ENCODE assay signal across 8 mouse cellular contexts in genomic region chr2:132846407-132847358, GRCm38 (mm10). TPM values are rescaled to one million over a fixed set of nuclear protein-coding genes. Genes with fewer than 3 reads are reported as not detected.
DNase-seq lines count a peak whose midpoint lies in the region; ATAC-seq and TF ChIP-seq lines count a peak whose summit lies in the region.

TSS of gene Crls1 (plus strand) at chr2:132846666.

- H3K4me1 ChIP-seq in erythroblast, embryonic 14.5 days (ENCODE audit: control insufficient read depth) = peaks cover 44% of the 10 kb centered on the region
- peaks cover 12% of the 10 kb centered on the region for H3K4me1 ChIP-seq in heart, embryonic 11.5 days (ENCODE audit: control insufficient read depth, insufficient read depth, low read length)
- peaks cover 11% of the 10 kb centered on the region for H3K4me1 ChIP-seq in kidney, embryonic 16.5 days (ENCODE audit: insufficient read depth, low read length)
- peaks cover 10% of the 10 kb centered on the region for H3K4me1 ChIP-seq in liver, adult 2 months (ENCODE audit: control insufficient read depth, insufficient read depth, low read length)

- peaks cover 50% of the 10 kb centered on the region for H3K79me2 ChIP-seq in C2C12 (ENCODE audit: control insufficient read depth, insufficient read depth)
- H3K79me2 ChIP-seq in liver, adult 2 months (ENCODE audit: control insufficient read depth, insufficient read depth, low read length) = peaks cover 10% of the 10 kb centered on the region; the same call in 1 of the 2 replicates
- H3K79me2 ChIP-seq in myocyte (ENCODE audit: control insufficient read depth, insufficient read depth) = peaks cover 43% of the 10 kb centered on the region

- H3K79me3 ChIP-seq in C2C12 (ENCODE audit: low read depth) = peaks cover 19% of the 10 kb centered on the region

- H3K4me3 ChIP-seq in C2C12 (ENCODE audit: insufficient read depth, poor library complexity, severe bottlenecking) = peak within 1 kb of the TSS; percentile 79
- peak within 1 kb of the TSS; percentile 93 for H3K4me3 ChIP-seq in erythroblast, embryonic 14.5 days (replicated peaks)
- peak within 1 kb of the TSS; percentile 91 for H3K4me3 ChIP-seq in heart, embryonic 11.5 days (ENCODE audit: low read depth, low read length)
- H3K4me3 ChIP-seq in kidney, embryonic 16.5 days (ENCODE audit: low read length) = peak within 1 kb of the TSS; percentile 96
- H3K4me3 ChIP-seq in liver, adult 2 months (ENCODE audit: insufficient read depth, low read depth, low read length) = peak within 1 kb of the TSS; percentile 89
- peak within 1 kb of the TSS; percentile 89 for H3K4me3 ChIP-seq in myocyte

- ATAC-seq in heart, embryonic 11.5 days (replicated peaks; ENCODE audit: insufficient number of reproducible peaks, low FRiP score, low TSS enrichment) = peak; percentile 84
- ATAC-seq in kidney, embryonic 16.5 days (ENCODE audit: low FRiP score, low TSS enrichment) = peak; percentile 94

- H3K36me3 ChIP-seq in C2C12 (ENCODE audit: control insufficient read depth, insufficient read depth) (peaks cover 31% of the 10 kb centered on the region), myocyte (ENCODE audit: control insufficient read depth, insufficient read depth) (peaks cover 20% of the 10 kb centered on the region)
- H3K36me3 ChIP-seq in erythroblast, embryonic 14.5 days (ENCODE audit: control insufficient read depth) = peaks cover 34% of the 10 kb centered on the region
- no peaks in the 10 kb centered on the region for H3K36me3 ChIP-seq in heart, embryonic 11.5 days (ENCODE audit: control insufficient read depth, insufficient read depth, low read length)
- H3K36me3 ChIP-seq in kidney, embryonic 16.5 days (ENCODE audit: insufficient read depth, low read length) = 0 out of 2 replicates have a peak, but pooled peaks cover 3% of the 10 kb centered on the region
- peaks cover 12% of the 10 kb centered on the region; the same call in 1 of the 2 replicates for H3K36me3 ChIP-seq in liver, adult 2 months (ENCODE audit: control insufficient read depth, insufficient read depth, low read length)
- H3K36me3 ChIP-seq in splenic B cell, adult 2 months (ENCODE audit: control insufficient read depth, insufficient read depth, low read length, poor library complexity, severe bottlenecking) = no peaks in the 10 kb centered on the region; the same call in 1 of the 2 replicates

- H3K9ac ChIP-seq in heart, embryonic 11.5 days (ENCODE audit: low read depth, low read length) = peak within 1 kb of the TSS; percentile 89
- peak within 1 kb of the TSS; percentile 89 for H3K9ac ChIP-seq in kidney, embryonic 16.5 days (replicated peaks; ENCODE audit: low read length)
- H3K9ac ChIP-seq in liver, adult 2 months (ENCODE audit: low read depth, low read length) = peak within 1 kb of the TSS; percentile 100

- H3K9me3 ChIP-seq in erythroblast, embryonic 14.5 days (ENCODE audit: control insufficient read depth, low read length) = no peaks in the 10 kb centered on the region
- no peaks in the 10 kb centered on the region for H3K9me3 ChIP-seq in heart, embryonic 11.5 days (replicated peaks; ENCODE audit: control insufficient read depth, low read length)
- H3K9me3 ChIP-seq in kidney, embryonic 16.5 days (ENCODE audit: low read length) = no peaks in the 10 kb centered on the region

- peak; percentile 96 for TF ChIP-seq CTCF in C2C12 (IDR thresholded peaks at IDR 0.05; ENCODE audit: control insufficient read depth, insufficient read depth, insufficient read length)
- peak; percentile 99 for TF ChIP-seq CTCF in brain, embryonic 14.5 days (IDR thresholded peaks at IDR 0.05; ENCODE audit: borderline replicate concordance, extremely low read depth, insufficient read depth, insufficient read length)
- peak; percentile 98 for TF ChIP-seq CTCF in liver, adult 2 months (IDR thresholded peaks at IDR 0.05; ENCODE audit: low read depth, low read length)

- peak within 1 kb of the TSS; percentile 62 for H3K27ac ChIP-seq in heart, embryonic 11.5 days (ENCODE audit: low read depth, low read length)
- H3K27ac ChIP-seq in kidney, embryonic 16.5 days (ENCODE audit: low read length) = peak within 1 kb of the TSS; percentile 91
- peak within 1 kb of the TSS; percentile 85 for H3K27ac ChIP-seq in liver, adult 2 months (replicated peaks; ENCODE audit: insufficient read depth, low read depth, low read length)

- no peaks in the 10 kb centered on the region for H3K27me3 ChIP-seq in C2C12 (ENCODE audit: control insufficient read depth, insufficient read depth, insufficient read length)
- no peaks in the 10 kb centered on the region for H3K27me3 ChIP-seq in erythroblast, embryonic 14.5 days (ENCODE audit: control insufficient read depth)
- H3K27me3 ChIP-seq in heart, embryonic 11.5 days (ENCODE audit: control insufficient read depth, insufficient read depth, low read length) = no peaks in the 10 kb centered on the region
- H3K27me3 ChIP-seq in kidney, embryonic 16.5 days (ENCODE audit: insufficient read depth, low read length) = no peaks in the 10 kb centered on the region
- no peaks in the 10 kb centered on the region for H3K27me3 ChIP-seq in liver, adult 2 months (ENCODE audit: control insufficient read depth, insufficient read depth, low read length)
- no peaks in the 10 kb centered on the region for H3K27me3 ChIP-seq in myocyte (ENCODE audit: control insufficient read depth, insufficient read depth, insufficient read length)
- no peaks in the 10 kb centered on the region for H3K27me3 ChIP-seq in splenic B cell, adult 2 months (ENCODE audit: control insufficient read depth, insufficient read depth, low read length, poor library complexity, severe bottlenecking)

- H3ac ChIP-seq in C2C12 (ENCODE audit: control insufficient read depth, insufficient read length, low read depth) (peak within 1 kb of the TSS; percentile 67), myocyte (ENCODE audit: control insufficient read depth, insufficient read length) (peak within 1 kb of the TSS; percentile 79)

- peak; percentile 98 for DNase-seq in brain, embryonic 14.5 days (ENCODE audit: low read depth)
- peak; percentile 87 for DNase-seq in liver, adult 2 months (ENCODE audit: extremely low read depth, low read depth, low spot score)
- peak; percentile 97 for DNase-seq in splenic B cell, adult 2 months (ENCODE audit: low read depth, low spot score)

- peak; percentile 48; the same call in 1 of the 2 replicates for TF ChIP-seq POLR2A in brain, embryonic 14.5 days (IDR thresholded peaks at IDR 0.05; ENCODE audit: borderline replicate concordance, extremely low read depth, insufficient read depth, insufficient read length, poor library complexity, severe bottlenecking)
- peak; percentile 79 for TF ChIP-seq POLR2A in liver, adult 2 months (IDR thresholded peaks at IDR 0.05; ENCODE audit: extremely low read depth, insufficient read depth, low read length)
- peak; percentile 63 for TF ChIP-seq POLR2A in myocyte (IDR thresholded peaks at IDR 0.05; ENCODE audit: insufficient read length, low read depth)

- peak within 1 kb of the TSS; percentile 90 for H3K4me2 ChIP-seq in heart, embryonic 11.5 days
- H3K4me2 ChIP-seq in kidney, embryonic 16.5 days (replicated peaks; ENCODE audit: low read depth, low read length) = peak within 1 kb of the TSS; percentile 75
- peak within 1 kb of the TSS; percentile 88 for H3K4me2 ChIP-seq in myocyte (ENCODE audit: low read depth)

- under 1% methylated on average over 96 of the region's 96 CpGs for WGBS in heart, embryonic 11.5 days (ENCODE audit: insufficient replicate concordance)
- under 1% methylated on average over 84 of the region's 96 CpGs for WGBS in kidney, embryonic 16.5 days
- WGBS in liver, adult 2 months = under 1% methylated on average over 96 of the region's 96 CpGs

TF ChIP-seq in C2C12, 6 proteins besides CTCF, POLR2A, EP300 and RAD21:
- peak; percentile 66 for TF ChIP-seq MAX (IDR thresholded peaks at IDR 0.05)
- TF ChIP-seq USF1 (IDR thresholded peaks at IDR 0.05; ENCODE audit: low read depth) = no peak
TF ChIP-seq in C2C12: peak in this region for 1.

TF ChIP-seq in myocyte, 11 proteins besides CTCF, POLR2A, EP300 and RAD21:
- TF ChIP-seq MYOG (IDR thresholded peaks at IDR 0.05; ENCODE audit: control insufficient read depth in 1 of 3, insufficient read depth in 1 of 3, insufficient read length in 2 of 3, low read depth in 2 of 3) (peak in 1 of 3 experiments; percentile 49), MYOD1 (IDR thresholded peaks at IDR 0.05; ENCODE audit: control insufficient read depth in 1 of 3, insufficient read length in 2 of 3, low read depth in 2 of 3) (peak in 1 of 3 experiments; percentile 32), POLR2AphosphoS2 (IDR thresholded peaks at IDR 0.05; ENCODE audit: insufficient read length, low read depth) (peak; percentile 72), USF1 (IDR thresholded peaks at IDR 0.05; ENCODE audit: low read depth) (no peak)

RNA-seq across cellular contexts. Expression of gene Crls1, which starts in this region (rescaled TPM):
- 26.2 TPM for polyA plus RNA-seq in C2C12 (2012; fragmentation: generic; extraction: Trizol)
- polyA plus RNA-seq in brain, embryonic 14.5 days (2012; rRNA removed) = 27.0 and 35.7 TPM in 2 replicates
- 1.4 and 1.9 TPM in 2 replicates for polyA plus RNA-seq in erythroblast, embryonic 14.5 days (2012)
- 18.1 and 18.7 TPM in 2 replicates for polyA plus RNA-seq in heart, embryonic 11.5 days (2014; fragmentation: Nextera tagmentation; extraction: Ambion mirVana)
- 5.0 and 5.7 TPM in 2 replicates for polyA plus RNA-seq in kidney, embryonic 16.5 days (2015; fragmentation: Nextera tagmentation; extraction: Ambion mirVana)
- 80.9 and 90.4 TPM in 2 replicates for total RNA-seq in liver, adult 2 months (2014; rRNA removed)
- 41.3 and 52.9 TPM in 2 replicates for polyA plus RNA-seq in liver, adult 2 months (2012; rRNA removed)
- polyA plus RNA-seq in myocyte (2012; fragmentation: generic; extraction: Trizol) = 46.4 TPM

Comparison
In these comparisons a context has a peak if more than half of its experiments do, and no peak if none do; other contexts are left out.
1. Peak in every context shown above with its lines: DNase-seq, ATAC-seq, H3K4me3 ChIP-seq and H3K27ac ChIP-seq.